Mouse (Mus musculus): Measurements from ENCODE around the gene Uap1l1. TPM values are rescaled to one million over a fixed set of nuclear protein-coding genes. Genes with fewer than 3 reads are reported as not detected.

The Uap1l1 gene
- polyA plus RNA-seq, 1 experiment from 2014 or later: 17.6 TPM

- 61% methylated on average over 5 of the region's 5 CpGs for WGBS
- ATAC-seq (ENCODE audit: insufficient number of reproducible peaks, insufficient read depth, low FRiP score, low read depth): no peak
Measured at GRCm38 (mm10) chr2:25391266-25391665, 25.8 kb upstream of the Uap1l1 start.

GRCm38 (mm10) chr2:25384492-25384891 is 19.0 kb upstream of the Uap1l1 start:
- H3K9me3 ChIP-seq (ENCODE audit: control insufficient read depth, low read length): no peaks in the 10 kb centered on the region
- H3K4me3 ChIP-seq (ENCODE audit: control insufficient read depth in 1 of 2, insufficient read depth in 1 of 2, low read depth in 1 of 2, low read length in 2 of 2): no peak overlapping the region
- no peak overlapping the region for H3K27ac ChIP-seq (replicated peaks in 1 of 2; ENCODE audit: control insufficient read depth in 1 of 2, insufficient read depth in 1 of 2, low read depth in 2 of 2, low read length in 2 of 2)
- H3K9ac ChIP-seq (ENCODE audit: low read length): no peak overlapping the region
- H3K4me1 ChIP-seq (ENCODE audit: control insufficient read depth in 2 of 2, insufficient read depth in 2 of 2, low read length in 2 of 2): no peaks in the 10 kb centered on the region
- no peaks in the 10 kb centered on the region; the same call in 1 of the 2 replicates for H3K27me3 ChIP-seq (ENCODE audit: control insufficient read depth, insufficient read depth, low read length)
- 51% methylated on average over 5 of the region's 5 CpGs for WGBS
- ATAC-seq (ENCODE audit: insufficient number of reproducible peaks, insufficient read depth, low FRiP score, low read depth): no peak
- no peak overlapping the region for H3K4me2 ChIP-seq (ENCODE audit: low read length)
- H3K36me3 ChIP-seq (ENCODE audit: control insufficient read depth, insufficient read depth, low read length): no peaks in the 10 kb centered on the region

More at GRCm38 (mm10) chr2:25391266-25391665, 25.8 kb upstream of the Uap1l1 start:
- no peaks in the 10 kb centered on the region for H3K9me3 ChIP-seq (ENCODE audit: control insufficient read depth, low read length)
- no peak overlapping the region for H3K27ac ChIP-seq (replicated peaks in 1 of 2; ENCODE audit: control insufficient read depth in 1 of 2, insufficient read depth in 1 of 2, low read depth in 2 of 2, low read length in 2 of 2)
- peaks cover 25% of the 10 kb centered on the region for H3K27me3 ChIP-seq (ENCODE audit: control insufficient read depth, insufficient read depth, low read length)
- no peaks in the 10 kb centered on the region for H3K36me3 ChIP-seq (ENCODE audit: control insufficient read depth, insufficient read depth, low read length)
- peaks cover 9 to 15% of the 10 kb centered on the region in 2 experiments for H3K4me1 ChIP-seq (ENCODE audit: control insufficient read depth in 2 of 2, insufficient read depth in 2 of 2, low read length in 2 of 2)
- no peak overlapping the region for H3K4me3 ChIP-seq (ENCODE audit: control insufficient read depth in 1 of 2, insufficient read depth in 1 of 2, low read depth in 1 of 2, low read length in 2 of 2)
- H3K9ac ChIP-seq (ENCODE audit: low read length): no peak overlapping the region
- no peak overlapping the region for H3K4me2 ChIP-seq (ENCODE audit: low read length)

GRCm38 (mm10) chr2:25376589-25376988 is 11.1 kb upstream of the Uap1l1 start:
- Histone ChIP-seq H3K27me3 (ENCODE audit: control insufficient read depth, insufficient read depth, low read length) (no peaks in the 10 kb centered on the region), H3K4me2 (ENCODE audit: low read length) (no peak overlapping the region), H3K36me3 (ENCODE audit: control insufficient read depth, insufficient read depth, low read length) (peaks cover 35% of the 10 kb centered on the region), H3K9ac (ENCODE audit: low read length) (no peak overlapping the region), H3K4me3 (ENCODE audit: control insufficient read depth in 1 of 2, insufficient read depth in 1 of 2, low read depth in 1 of 2, low read length in 2 of 2) (no peak overlapping the region), H3K9me3 (ENCODE audit: control insufficient read depth, low read length) (no peaks in the 10 kb centered on the region), H3K27ac (replicated peaks in 1 of 2; ENCODE audit: control insufficient read depth in 1 of 2, insufficient read depth in 1 of 2, low read depth in 2 of 2, low read length in 2 of 2) (no peak overlapping the region), H3K4me1 (ENCODE audit: control insufficient read depth in 2 of 2, insufficient read depth in 2 of 2, low read length in 2 of 2) (peaks cover 12 to 20% of the 10 kb centered on the region in 2 experiments)
- WGBS: 55% methylated on average over 4 of the region's 4 CpGs
- ATAC-seq (ENCODE audit: insufficient number of reproducible peaks, insufficient read depth, low FRiP score, low read depth): no peak

GRCm38 (mm10) chr2:25373431-25373830 is 7.9 kb upstream of the Uap1l1 start:
- H3K9ac ChIP-seq (ENCODE audit: low read length): peak overlapping the region; percentile 77
- no peak for ATAC-seq (ENCODE audit: insufficient number of reproducible peaks, insufficient read depth, low FRiP score, low read depth)
- peaks cover 3% of the 10 kb centered on the region; the same call in 1 of the 2 replicates for H3K27me3 ChIP-seq (ENCODE audit: control insufficient read depth, insufficient read depth, low read length)
- H3K36me3 ChIP-seq (ENCODE audit: control insufficient read depth, insufficient read depth, low read length): peaks cover 33% of the 10 kb centered on the region
- no peaks in the 10 kb centered on the region for H3K9me3 ChIP-seq (ENCODE audit: control insufficient read depth, low read length)
- peak overlapping the region; percentile 72 to 73 for H3K4me3 ChIP-seq (ENCODE audit: control insufficient read depth in 1 of 2, insufficient read depth in 1 of 2, low read depth in 1 of 2, low read length in 2 of 2)
- no peak overlapping the region for H3K27ac ChIP-seq (replicated peaks in 1 of 2; ENCODE audit: control insufficient read depth in 1 of 2, insufficient read depth in 1 of 2, low read depth in 2 of 2, low read length in 2 of 2)
- H3K4me1 ChIP-seq (ENCODE audit: control insufficient read depth in 2 of 2, insufficient read depth in 2 of 2, low read length in 2 of 2): peaks cover 13 to 22% of the 10 kb centered on the region in 2 experiments
- H3K4me2 ChIP-seq (ENCODE audit: low read length): peak overlapping the region; percentile 99
- 39% methylated on average over 2 of the region's 2 CpGs for WGBS

GRCm38 (mm10) chr2:25372644-25373391 is 7.3 kb upstream of the Uap1l1 start:
- peak overlapping the region; percentile 77 for H3K9ac ChIP-seq (ENCODE audit: low read length)
- peaks cover 3% of the 10 kb centered on the region; the same call in 1 of the 2 replicates for H3K27me3 ChIP-seq (ENCODE audit: control insufficient read depth, insufficient read depth, low read length)
- H3K4me2 ChIP-seq (ENCODE audit: low read length): peak overlapping the region; percentile 99
- peaks cover 27% of the 10 kb centered on the region for H3K36me3 ChIP-seq (ENCODE audit: control insufficient read depth, insufficient read depth, low read length)
- H3K27ac ChIP-seq (replicated peaks in 1 of 2; ENCODE audit: control insufficient read depth in 1 of 2, insufficient read depth in 1 of 2, low read depth in 2 of 2, low read length in 2 of 2): no peak overlapping the region
- peak overlapping the region; percentile 72 to 73 for H3K4me3 ChIP-seq (ENCODE audit: control insufficient read depth in 1 of 2, insufficient read depth in 1 of 2, low read depth in 1 of 2, low read length in 2 of 2)
- peaks cover 13 to 22% of the 10 kb centered on the region in 2 experiments for H3K4me1 ChIP-seq (ENCODE audit: control insufficient read depth in 2 of 2, insufficient read depth in 2 of 2, low read length in 2 of 2)
- H3K9me3 ChIP-seq (ENCODE audit: control insufficient read depth, low read length): no peaks in the 10 kb centered on the region
- 2% methylated on average over 42 of the region's 42 CpGs for WGBS
- ATAC-seq (ENCODE audit: insufficient number of reproducible peaks, insufficient read depth, low FRiP score, low read depth): peak; percentile 6; the same call in 1 of the 2 replicates

GRCm38 (mm10) chr2:25371764-25372643 is 6.5 kb upstream of the Uap1l1 start, which contains the start of gene Sapcd2:
TSS of gene Sapcd2 (plus strand) at chr2:25372321.
- Histone ChIP-seq H3K27me3 (ENCODE audit: control insufficient read depth, insufficient read depth, low read length) (peaks cover 3% of the 10 kb centered on the region; the same call in 1 of the 2 replicates), H3K9me3 (ENCODE audit: control insufficient read depth, low read length) (no peaks in the 10 kb centered on the region), H3K4me2 (ENCODE audit: low read length) (peak within 1 kb of the TSS; percentile 99), H3K9ac (ENCODE audit: low read length) (peak within 1 kb of the TSS; percentile 78), H3K27ac (replicated peaks in 1 of 2; ENCODE audit: control insufficient read depth in 1 of 2, insufficient read depth in 1 of 2, low read depth in 2 of 2, low read length in 2 of 2) (peak within 1 kb of the TSS; percentile 60 to 70; a peak in 3 of 4 replicates), H3K4me3 (ENCODE audit: control insufficient read depth in 1 of 2, insufficient read depth in 1 of 2, low read depth in 1 of 2, low read length in 2 of 2) (peak within 1 kb of the TSS; percentile 72 to 73), H3K4me1 (ENCODE audit: control insufficient read depth in 2 of 2, insufficient read depth in 2 of 2, low read length in 2 of 2) (peaks cover 13 to 22% of the 10 kb centered on the region in 2 experiments), H3K36me3 (ENCODE audit: control insufficient read depth, insufficient read depth, low read length) (peaks cover 19% of the 10 kb centered on the region)
- WGBS: 1% methylated on average over 65 of the region's 65 CpGs
- peak; percentile 76 for ATAC-seq (ENCODE audit: insufficient number of reproducible peaks, insufficient read depth, low FRiP score, low read depth)

GRCm38 (mm10) chr2:25369996-25370395 is 4.5 kb upstream of the Uap1l1 start:
- Histone ChIP-seq H3K4me2 (ENCODE audit: low read length) (no peak overlapping the region), H3K27me3 (ENCODE audit: control insufficient read depth, insufficient read depth, low read length) (peaks cover 11% of the 10 kb centered on the region), H3K4me1 (ENCODE audit: control insufficient read depth in 2 of 2, insufficient read depth in 2 of 2, low read length in 2 of 2) (peaks cover 15 to 22% of the 10 kb centered on the region in 2 experiments), H3K36me3 (ENCODE audit: control insufficient read depth, insufficient read depth, low read length) (peaks cover 3% of the 10 kb centered on the region; the same call in 1 of the 2 replicates), H3K27ac (replicated peaks in 1 of 2; ENCODE audit: control insufficient read depth in 1 of 2, insufficient read depth in 1 of 2, low read depth in 2 of 2, low read length in 2 of 2) (no peak overlapping the region), H3K9ac (ENCODE audit: low read length) (no peak overlapping the region), H3K9me3 (ENCODE audit: control insufficient read depth, low read length) (no peaks in the 10 kb centered on the region), H3K4me3 (ENCODE audit: control insufficient read depth in 1 of 2, insufficient read depth in 1 of 2, low read depth in 1 of 2, low read length in 2 of 2) (no peak overlapping the region)
- no peak for ATAC-seq (ENCODE audit: insufficient number of reproducible peaks, insufficient read depth, low FRiP score, low read depth)
- 78% methylated on average over 3 of the region's 3 CpGs for WGBS

All from heart, embryonic 14.5 days (tissue).